Mouse (Mus musculus) adrenal gland, postnatal 10 days (tissue): ENCODE measurements around the gene Gm15056. TPM values are rescaled to one million over a fixed set of nuclear protein-coding genes. Genes with fewer than 3 reads are reported as not detected.

ENCODE experiments used
- DNase-seq: peaks from one replicate; pipeline ENCODE4 v3.0.0; 2021; ENCODE audit warnings: mixed read lengths
- long read RNA-seq, 2 experiments: library from polyadenylated mRNA; stranded (forward); transcript quantifications; one replicate each; pipeline ENCODE4 v2.0.0; 2021
- total RNA-seq, 2 experiments: library from RNA; stranded (reverse); gene quantifications; 2 replicates each; pipeline ENCODE4 v1.2.3; 2021

The Gm15056 gene
- total RNA-seq = not detected
- long read RNA-seq, experiment 1 = 0 reads
- long read RNA-seq, experiment 2 = 0 reads

DNA sequence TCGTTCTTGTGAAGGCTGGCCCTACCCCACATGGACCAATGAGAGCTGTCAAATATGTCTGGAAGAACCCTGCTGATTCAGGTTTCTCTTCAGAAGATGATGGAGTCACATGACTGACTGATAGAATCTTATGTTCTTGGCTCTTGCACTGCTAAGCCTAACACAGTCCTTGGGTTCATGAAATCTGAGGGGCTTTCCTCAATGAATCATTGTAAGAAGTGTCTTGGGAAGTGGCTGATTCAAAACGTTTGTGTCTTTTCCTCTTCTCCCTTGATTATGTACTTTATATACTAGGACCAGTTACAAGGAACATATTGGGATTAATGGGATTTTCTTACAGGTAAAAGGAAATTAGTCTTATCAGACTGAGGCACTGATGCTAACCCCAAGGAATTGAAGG is at the start of gene Gm15056:
Gene Gm15056 (minus strand): TSS at position 101 of the 400 bp plus-strand sequence.
- no peak for DNase-seq

DNA sequence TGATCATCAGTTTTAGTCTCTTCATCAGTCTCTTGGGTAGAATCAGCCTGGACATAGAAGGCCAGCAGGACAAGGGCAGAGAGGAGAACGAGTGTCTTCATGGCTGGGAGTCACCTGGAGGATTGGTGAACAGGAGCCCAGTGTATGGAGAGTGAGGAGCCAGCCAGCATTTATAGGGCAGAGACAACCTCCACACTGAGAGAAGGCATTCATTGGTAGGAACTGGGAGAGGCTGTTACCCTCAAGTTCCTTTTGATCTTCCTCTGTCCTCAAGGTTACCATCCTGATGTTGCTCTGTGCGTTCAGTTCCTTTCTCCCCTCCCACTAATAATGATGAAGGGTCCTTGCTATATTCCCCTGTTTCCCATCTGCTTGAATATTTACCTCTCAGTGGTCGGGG is 42.2 kb upstream of the Gm15056 start, which contains the start of gene AY761185:
Gene AY761185 (minus strand): TSS at position 101 of the 400 bp plus-strand sequence.
- no peak for DNase-seq

DNA sequence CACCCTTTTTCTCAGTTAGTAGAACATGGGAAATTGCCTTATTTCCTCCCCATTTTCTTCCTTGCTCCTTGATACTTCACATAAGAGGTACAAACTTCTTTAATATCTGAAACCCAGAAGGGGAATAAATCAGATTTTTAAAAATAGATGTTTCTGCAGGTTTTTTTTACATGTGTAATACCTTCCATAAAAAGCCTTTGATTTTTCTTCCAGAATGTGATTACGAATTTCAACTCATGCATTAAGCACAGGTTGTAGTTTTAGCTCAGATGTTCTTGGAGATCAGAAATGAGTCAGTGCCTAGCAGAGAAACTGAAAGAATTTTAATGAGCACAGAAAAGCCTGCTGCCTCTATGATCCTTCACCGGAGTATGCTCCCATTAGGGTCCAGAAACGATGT is 19.5 kb upstream of the Gm15056 start, which contains the start of gene Gm6040:
Gene Gm6040 (minus strand): TSS at position 101 of the 400 bp plus-strand sequence.
- no peak for DNase-seq

DNA sequence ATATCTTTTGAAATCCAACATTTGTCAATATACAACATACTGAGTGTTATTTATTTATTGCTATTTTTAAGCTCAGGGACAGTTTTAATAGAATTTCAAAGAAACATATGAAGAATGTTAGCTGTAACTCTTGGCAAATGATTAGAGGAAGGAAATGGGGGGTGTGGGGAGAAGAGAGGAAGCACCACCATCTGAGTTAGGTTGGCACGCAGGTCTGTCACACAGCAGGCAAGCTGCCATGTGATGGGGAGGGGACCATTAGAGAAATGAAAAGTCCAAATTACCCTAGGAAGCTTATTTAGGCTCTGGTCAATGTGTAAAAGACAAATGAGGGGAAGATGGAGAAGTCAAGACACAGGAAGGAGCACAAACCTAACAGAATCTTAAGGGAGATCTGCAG is 9.9 kb upstream of the Gm15056 start:
- DNase-seq = no peak

DNA sequence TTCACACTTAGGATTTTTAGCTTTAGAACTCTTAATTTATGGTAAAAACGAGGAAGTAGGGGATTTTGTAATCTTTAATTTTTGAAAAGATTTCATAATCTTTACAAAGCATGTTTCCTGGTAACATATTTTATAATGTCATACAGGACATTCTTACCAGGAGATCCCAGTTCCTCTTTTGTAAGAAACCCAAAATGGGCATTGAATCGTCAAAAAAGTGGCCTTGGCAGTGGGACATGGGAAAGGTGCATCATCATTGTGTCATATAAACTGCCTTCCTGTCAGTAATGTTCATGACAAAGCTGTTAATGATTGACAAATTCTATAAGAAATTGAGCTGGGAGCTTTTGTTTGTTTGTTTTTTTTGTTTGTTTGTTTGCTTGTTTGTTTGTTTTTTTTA is 5.8 kb upstream of the Gm15056 start:
- no peak for DNase-seq

DNA sequence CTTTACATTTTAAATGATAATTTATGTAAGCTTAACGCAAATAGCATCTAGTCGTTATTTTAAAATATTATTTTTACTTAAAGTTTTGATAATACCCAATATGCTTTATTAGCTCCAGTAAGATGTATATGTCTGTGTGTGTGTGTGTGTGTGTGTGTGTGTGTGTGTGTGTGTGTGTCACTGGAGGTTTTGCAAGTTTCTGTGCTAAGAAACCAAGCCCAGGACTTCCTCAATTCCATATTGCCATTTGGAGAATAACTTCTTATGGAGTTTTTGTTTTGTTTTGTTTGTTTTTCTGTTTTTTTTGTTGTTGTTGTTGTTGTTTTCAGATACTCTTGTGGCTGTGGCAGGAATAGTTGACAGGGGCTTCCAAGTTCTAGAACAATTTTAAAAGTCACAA is 4.7 kb upstream of the Gm15056 start:
- DNase-seq = no peak

DNA sequence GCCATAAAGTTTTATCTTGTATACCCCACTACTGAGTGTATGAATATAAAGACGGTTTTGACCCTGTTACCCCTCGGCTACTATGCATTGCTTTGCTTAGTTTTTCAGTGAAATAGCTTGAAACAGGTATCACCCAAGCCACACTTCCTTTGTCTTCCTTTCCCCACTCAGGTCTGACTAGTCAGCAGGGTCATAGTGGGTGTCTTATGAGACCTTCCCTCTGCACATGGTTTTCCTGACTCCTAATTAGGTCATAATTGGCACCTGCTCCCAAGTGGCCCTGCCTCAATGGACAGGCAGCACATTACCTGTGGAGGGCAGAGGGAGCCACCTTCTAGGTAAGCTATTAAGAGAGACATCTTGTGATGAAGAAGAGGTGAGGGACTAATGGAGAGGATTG is 10.1 kb downstream of the Gm15056 start, which contains the start of gene Defb33:
Gene Defb33 (plus strand): TSS at position 301 of the 400 bp plus-strand sequence.
- no peak for DNase-seq

DNA sequence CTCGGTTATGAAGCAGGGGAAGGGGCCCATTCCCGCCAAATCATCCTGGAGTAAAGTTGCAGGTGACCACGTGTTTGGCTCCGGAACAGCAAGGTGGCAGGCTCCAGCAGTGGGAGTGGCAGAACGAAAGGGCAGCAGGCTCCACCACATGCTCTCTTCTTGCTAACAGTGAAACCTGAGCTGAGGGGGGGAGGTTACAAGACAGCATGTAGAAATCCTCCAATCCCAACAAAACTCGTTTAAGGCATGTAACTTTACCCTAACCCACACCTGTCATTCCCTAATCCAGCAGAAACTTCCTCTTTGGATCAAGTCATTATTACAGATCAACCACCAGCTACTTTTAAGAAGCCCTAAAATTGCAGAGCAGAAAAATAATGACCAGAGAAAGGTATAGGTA is 27.8 kb downstream of the Gm15056 start:
- no peak for DNase-seq

Other genes starting within 250 kb of the Gm15056 start
- gene Defb33, start 10.0 kb downstream of the Gm15056 start, total RNA-seq = not detected
- not detected for gene Gm6040, start 19.4 kb upstream of the Gm15056 start, total RNA-seq
- gene AY761185, start 42.1 kb upstream of the Gm15056 start, total RNA-seq = not detected
- not detected for gene Defa21, start 122.9 kb upstream of the Gm15056 start, total RNA-seq
- not detected for gene Defa23, start 152.4 kb upstream of the Gm15056 start, total RNA-seq
- gene Defa35, start 162.4 kb upstream of the Gm15056 start, total RNA-seq = not detected
- gene Defa25, start 181.8 kb upstream of the Gm15056 start, total RNA-seq = not detected
- not detected for gene Gm14851, start 193.4 kb upstream of the Gm15056 start, total RNA-seq
- gene Defa30, start 232.0 kb upstream of the Gm15056 start, total RNA-seq = not detected